Mouse (Mus musculus): ENCODE results near the gene Etfb.
A peak's percentile ranks its signal among the peaks of the same experiment; 100 is the strongest.

Gene Etfb

DNA sequence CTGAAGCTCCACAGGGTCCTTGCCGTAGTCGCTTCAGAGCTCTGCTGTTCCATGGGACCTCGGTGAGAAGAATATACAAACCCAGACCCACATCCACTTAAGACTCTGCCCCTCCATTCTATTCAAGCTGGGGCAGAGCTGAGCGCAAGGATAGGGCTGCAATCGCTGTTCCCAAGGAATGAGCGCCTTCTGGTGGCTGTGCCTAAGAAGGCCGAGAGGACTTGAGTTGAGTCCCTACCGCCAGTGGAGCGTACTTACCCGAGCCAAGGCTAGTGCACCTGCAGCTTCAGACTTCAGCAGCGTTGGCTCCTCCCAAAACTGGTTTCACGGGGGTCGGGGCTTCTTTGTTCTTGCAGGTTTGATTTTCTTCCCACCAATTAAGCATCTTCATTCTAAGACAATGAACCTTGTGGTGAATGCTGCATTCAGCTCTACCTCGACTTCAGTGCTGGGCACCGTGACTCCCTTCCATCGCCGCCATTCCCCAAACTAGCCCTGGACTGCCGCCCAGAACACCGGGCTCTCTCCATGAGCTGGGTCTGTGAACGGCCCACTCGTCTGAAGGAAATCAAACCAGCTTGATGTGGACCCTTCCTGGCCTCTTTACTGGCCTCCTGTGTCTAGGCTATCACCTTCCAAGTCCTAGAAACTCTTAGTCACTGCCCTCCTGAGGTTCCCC is 51.6 kb downstream of the Etfb start:
- peak; percentile 60 for DNase-seq (ENCODE audit: low read depth, low spot score)
